Mouse (Mus musculus) ovary, postnatal 36 days (tissue): ENCODE results near the gene Ryk.
"Not testable (repeated sequence)": the region's sequence is repeated elsewhere in the genome, so short reads cannot be mapped to it uniquely, and the experiment has no call there.

Source experiments
- DNase-seq: peaks from one replicate; pipeline ENCODE4 v3.0.0; 2022; ENCODE audit warnings: low spot score, mixed read lengths

The Ryk gene

DNA sequence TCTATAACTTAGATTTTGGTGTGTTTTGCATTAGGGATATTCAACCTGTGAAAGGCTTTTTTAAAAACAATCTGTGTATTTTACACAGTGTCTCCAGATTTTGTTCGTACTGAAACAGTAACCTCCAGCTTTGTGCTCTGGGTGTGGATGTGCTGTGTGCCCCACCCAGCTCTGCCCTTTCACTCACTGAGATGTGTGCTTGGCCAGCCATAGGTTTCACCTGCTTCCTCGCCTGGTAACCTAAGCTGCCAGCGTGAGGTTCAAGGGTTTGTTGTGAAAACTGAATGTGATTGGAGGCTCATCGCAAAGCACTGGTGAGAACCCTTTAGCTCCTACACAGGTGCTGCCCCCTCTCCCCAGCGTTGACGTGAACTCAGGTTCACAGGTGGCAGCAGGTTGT, 70.2 kb downstream of the Ryk start:
- no peak for DNase-seq

DNA sequence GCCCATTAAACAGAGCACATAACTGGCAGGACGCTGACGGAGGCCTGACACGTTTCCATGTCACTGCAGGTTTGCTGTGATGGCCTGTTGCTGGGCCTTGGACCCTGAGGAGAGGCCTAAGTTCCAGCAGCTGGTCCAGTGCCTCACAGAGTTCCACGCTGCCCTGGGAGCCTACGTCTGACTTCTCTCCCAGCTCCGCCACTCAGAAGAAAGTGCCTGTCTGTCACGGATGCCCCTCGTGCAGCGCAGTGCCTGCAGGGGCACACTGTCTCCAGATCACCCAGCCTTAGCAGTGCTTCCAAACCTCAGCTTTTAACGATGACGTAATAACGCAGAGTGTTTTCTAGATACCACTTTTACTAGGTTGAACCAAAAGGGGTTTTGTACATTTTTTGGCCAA, 72.1 kb downstream of the Ryk start:
- no peak for DNase-seq

DNA sequence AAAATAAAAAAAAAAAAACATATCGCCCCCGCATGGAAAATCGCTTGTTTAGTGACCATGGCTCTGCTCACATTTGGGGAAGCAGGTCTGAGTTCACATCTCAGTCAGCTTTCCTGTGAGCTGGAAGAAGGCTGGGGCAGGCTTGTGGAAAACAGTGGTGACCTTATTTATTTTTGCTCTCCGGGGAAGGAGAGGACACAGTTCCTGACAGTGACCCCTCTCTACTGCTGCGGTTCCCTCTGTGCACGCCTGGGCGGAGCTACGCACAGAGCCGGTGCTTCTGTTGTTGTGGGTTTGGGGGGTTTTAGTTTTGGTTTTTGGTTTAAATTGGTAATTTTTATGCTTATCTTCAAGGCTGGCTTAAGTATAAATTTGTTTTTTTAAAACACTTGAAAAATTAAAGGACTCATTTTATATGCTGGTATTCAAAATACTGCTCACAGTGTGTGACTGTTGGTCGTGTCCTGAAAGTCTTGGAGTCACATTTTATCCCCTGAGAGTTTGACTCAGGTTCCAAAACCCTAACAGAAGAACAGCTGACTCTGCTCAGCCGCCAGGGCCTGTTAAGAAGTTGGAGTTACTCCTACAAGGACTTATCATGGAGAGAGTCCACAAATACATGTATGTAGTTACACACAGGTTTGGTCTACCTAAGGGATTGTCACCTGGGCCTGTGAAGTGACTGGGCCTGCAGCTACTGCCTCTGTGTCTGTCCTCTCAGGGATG, 73.0 kb downstream of the Ryk start:
- DNase-seq = no peak

DNA sequence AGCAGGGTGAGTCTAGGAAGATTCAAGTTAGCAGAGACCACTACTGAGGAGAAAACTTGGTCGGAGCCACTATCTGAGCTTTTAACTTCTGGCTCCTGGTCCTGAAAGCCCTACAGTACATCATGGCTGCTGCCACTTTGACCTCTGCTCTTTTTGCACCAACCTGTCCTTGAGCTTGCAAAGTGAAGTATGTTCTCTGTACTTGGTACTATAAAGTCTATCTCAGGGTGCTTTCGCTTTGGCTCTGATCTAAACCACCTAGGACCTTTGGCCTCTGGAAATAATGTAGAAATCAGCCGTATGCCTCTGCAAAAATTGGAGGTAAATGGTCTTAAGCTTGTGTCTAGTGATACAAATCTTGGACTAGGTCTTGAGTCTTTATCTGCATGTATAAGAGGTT, 76.8 kb downstream of the Ryk start:
- no peak for DNase-seq

DNA sequence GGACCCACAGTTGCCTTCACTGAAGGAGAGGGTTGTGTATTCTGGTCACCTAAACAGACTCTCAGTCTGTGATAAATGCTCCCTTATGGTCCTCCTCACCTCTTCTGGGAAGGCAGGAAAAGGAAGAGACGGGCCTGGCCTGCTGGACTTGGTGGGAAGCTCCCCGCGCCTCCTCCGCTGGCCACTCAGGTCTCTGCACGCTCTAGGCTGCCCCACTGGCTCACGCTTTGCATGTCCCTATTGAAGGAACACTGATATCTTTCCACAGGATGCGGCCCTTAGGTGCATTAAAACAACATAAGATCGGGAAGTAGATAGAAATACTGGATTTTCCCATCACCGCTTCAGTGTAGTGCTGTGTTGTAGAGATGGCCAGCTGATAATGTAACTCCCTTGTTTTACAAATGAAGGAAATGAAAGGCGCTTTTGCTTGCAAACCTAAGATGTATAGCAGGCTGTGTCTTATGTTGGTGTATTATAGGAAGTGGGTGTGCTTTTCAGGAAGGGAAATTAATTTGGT, 77.9 kb downstream of the Ryk start:
- DNase-seq = no peak

DNA sequence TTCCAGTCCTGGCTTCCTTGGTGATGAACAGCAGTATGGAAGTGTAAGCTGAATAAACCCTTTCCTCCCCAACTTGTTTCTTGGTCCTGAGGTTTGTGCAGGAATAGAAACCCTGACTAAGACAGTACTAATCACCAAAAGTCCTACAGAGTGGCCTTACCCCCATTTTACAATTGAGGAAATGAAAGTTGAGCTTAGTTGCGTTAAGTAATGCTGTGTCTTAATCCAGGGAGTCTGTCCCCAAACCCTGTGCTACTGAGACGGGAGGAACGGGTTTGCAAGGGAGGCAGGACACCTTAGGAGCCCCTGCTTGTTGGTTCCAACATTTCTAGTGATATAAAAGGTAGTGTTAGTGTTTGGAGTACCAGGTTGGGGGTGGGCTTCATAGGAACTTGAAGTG, 78.9 kb downstream of the Ryk start:
- not testable (repeated sequence) for DNase-seq

DNA sequence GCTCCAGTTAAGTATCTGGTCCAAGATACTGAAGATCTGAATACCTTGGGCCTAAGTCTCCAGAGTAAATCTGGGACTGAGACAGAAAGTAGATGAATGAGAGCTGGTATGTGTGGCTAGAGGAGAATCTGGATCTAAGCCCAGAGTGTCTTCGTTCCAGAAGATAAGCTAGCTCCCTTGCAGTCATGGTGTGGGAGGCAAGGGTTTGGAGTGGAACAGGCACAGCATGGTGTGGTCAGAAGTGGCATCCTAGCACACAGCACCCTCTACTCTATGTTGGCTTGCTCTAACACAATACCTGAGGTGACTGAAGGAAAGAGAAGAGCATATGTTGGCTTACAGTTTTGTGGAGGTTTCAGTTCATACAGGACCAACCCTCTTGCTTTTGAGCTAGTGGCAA, 79.9 kb downstream of the Ryk start:
- no peak for DNase-seq

DNA sequence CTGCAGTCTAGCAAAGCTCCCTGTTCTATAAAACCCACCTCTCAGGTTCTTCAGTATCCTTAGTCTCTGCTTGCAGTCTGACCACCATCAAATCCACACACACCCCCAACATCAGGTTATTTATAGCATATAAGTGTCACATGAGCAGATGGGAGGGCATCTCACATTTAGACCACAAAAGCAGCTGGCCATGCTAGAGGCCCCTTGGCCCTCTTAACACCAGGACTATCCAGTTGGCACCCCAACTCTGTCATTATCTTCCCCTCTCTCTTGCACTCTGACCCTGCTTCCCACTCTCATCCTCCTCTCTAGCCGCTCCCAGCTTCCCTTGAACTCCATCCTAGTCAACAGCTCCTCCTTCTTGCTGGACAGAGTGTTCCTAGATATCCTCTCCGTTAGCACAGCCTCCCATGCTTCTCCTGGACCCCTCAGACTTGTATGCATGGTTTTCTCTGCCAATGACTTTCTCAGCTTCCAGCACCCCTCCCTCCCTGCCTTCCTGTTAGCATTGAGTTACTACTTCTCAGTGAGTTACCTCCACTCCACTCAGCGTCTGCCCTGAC, 80.7 kb downstream of the Ryk start:
- DNase-seq = no peak

DNA sequence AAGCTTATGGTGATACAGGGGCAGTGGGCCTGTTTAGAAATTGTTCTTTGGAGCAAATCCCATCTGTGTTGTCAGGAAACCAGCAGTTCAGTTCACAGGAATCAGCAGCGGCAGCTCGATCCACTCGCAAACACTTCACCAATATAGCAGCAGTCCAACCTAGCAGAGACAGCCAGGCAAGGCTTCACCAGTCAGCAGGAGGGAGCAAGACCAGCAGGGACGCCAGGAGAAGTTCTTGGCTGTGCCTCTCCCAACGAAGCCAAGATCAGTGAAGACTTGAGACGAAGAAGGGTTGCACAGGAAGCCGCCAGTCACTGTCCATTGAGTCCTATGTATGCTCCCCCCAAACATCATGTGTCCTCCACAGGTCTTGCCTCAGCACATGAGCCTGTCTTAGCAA, 81.4 kb downstream of the Ryk start:
- no peak for DNase-seq

DNA sequence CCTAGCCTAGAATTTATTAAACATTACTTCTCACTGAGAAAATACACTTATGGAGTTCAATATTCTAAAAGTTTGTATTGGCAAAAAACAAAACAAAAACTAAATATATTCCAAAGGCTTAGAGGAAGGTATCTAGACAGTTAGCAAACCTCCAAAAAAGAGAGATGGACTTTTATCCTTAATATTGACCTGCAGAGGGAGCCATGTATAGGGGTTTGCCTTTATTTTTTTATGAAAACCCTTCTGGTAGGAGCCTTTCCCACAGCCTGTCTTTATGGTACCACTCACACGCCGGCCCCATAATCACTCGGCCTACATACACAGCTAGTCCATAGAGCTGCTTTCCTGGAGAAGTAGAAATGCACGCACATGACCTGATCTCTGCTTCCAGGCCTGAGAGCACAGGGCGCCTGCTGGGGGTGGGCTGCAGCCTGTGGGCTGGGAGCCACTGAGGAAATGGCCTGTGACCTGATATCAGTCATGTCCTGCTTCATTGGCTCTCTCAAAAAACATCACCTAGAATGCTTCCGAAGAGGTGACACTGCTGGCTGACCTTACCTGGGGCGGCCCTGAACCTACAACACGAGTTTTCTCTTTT, 82.9 kb downstream of the Ryk start:
- no peak for DNase-seq

DNA sequence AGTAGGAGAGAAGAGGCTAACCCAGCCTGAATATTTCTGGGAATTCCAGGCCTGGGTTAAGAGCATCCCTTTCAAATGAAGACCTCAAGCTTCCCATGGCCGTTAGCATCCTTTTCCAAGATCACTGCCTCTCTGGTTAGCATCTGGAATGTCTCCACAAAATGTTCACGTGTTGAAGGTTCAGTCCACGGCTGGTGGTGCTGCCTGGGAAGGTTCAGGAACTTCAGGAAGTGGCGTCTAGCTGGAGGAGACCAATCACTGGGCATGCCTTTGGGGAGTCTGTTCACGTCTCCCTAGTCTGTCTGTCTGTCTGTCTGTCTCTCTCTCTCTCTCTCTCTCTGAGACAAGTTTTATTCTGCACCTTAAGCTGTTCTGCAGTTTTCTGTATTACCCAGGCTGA, 84.8 kb downstream of the Ryk start:
- no peak for DNase-seq

DNA sequence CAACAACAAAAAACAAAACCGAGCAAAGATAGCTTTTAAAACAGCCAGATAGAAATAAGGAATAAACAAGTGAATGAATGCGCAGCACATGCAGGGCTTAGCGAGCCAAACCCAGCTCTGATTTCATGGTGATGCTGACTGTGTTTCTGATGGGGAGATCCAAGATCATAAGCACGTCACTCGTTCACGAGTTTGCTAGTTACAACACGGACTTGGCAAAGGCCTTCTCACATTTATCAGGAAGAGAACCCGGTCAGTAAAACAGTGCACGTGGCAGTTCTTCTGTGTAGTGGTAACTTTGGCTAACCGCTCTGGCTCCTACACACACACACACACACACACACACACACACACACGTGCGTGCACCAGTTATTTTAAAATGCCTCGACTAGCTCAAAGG, 87.1 kb downstream of the Ryk start:
- no peak for DNase-seq

DNA sequence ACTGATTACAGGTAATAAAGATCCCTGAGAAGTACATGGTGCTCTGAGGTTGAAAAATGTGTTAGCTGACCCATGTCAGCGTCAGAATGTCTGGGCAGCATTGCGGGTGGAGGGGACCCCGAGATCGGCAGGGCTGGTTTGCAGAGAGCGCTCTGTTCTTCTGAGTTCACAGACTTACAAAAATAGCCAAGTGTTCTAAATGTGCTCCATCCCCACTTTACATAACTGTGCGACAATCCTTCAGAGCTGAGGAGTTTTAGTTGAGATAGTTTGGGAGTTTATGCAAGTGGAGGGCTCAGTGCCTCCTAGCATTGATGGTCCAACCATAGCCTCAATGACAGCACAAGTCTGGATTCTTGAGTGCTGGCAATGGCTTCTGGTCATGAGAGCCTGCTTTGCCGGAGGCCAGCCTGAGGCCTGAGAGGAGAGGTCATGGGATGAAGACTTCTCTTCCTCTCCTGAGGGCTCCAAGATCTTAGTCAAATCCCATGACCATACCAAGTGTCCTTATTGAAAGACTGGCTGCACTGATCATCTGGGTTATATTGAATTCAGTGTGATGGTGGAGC, 88.2 kb downstream of the Ryk start:
- no peak for DNase-seq

DNA sequence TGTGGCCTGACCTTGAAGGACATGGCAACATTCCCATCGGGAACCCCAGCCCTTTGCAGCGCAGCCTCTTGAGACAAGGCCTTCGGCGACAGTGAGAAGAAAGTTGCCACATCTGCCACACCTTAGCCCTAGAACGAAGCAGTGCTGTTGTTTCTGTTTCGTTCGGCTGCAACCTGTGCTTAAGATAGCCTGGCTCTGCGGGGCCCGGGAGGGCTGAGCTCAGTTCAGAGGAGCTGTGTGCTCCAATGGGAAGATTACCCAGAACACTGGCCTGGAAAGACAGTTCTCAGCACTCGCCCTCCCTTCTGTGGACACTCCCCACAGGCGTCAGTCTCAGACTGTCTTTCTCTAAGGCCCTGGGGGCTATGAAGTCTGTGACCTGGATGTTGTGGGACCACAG, 89.1 kb downstream of the Ryk start:
- DNase-seq = no peak

DNA sequence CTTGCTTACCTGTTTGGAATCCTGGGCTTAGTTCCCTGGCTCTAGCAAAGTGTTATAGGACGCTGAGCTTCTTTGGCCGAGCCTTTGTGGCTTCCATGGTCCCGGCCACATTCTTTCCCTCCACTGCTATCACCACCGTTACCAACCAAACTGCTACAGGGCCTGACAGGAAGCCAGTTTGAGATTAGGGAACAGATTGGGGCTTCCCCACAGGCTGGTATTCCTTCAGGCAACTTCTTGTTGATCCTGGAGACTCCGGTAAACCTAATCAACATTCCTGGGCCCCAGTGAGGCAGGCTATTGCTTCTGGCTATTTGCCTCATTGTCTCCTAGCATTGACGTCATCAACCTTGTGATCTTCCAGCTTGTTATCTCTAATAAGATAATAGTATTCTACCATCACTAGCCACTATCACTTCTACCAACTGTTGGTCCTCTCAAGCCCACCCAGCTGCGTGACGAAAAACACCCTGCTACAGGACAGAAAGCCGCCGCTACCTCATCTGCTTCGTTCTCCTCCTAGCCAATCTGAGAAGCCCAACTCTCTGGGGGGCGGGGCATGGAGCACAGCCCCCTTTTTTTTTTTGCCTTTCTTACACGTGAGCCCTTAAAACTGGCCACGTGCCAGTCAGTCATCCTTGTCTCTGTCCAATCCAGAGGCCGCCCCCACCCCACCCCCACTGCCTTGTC, 90.1 kb downstream of the Ryk start:
- no peak for DNase-seq

DNA sequence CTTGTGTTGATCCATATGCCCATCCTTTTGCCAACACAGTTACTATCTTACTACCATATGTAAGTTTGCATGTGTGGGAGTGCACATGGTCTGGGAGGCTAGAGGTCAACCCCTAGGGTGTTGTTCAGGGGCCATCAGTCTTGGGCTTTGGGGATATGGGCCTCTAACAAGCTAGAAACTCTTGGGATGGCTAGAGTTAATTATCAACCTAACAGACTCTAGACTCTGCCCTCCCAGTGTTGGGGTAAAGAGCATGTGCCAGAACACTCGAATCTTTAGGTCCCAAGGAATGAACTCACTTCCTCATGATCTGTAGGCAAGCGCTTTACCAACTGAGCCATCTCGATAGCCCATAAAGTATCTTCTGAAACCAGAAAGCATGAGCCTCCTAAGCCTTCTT, 91.4 kb downstream of the Ryk start:
- no peak for DNase-seq

DNA sequence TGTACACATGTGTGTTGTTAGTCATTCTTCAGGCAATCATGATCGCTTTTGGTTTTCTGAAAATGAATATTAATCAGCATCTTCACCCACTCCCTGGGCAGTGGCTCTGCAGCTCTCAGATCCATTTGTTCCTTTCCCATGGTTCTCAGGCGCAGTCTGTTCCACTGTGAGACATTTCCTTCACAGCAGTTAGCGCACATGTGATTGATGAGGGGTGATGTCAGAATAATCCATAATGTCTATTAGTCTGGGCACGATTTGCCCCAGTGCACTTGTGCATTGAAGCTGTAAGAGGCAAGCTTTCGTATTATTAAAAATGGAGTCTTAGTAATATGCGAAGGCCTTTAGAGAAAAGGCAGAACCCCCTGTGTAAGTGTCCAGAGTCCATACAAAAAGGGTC, 95.1 kb downstream of the Ryk start:
- no peak for DNase-seq

DNA sequence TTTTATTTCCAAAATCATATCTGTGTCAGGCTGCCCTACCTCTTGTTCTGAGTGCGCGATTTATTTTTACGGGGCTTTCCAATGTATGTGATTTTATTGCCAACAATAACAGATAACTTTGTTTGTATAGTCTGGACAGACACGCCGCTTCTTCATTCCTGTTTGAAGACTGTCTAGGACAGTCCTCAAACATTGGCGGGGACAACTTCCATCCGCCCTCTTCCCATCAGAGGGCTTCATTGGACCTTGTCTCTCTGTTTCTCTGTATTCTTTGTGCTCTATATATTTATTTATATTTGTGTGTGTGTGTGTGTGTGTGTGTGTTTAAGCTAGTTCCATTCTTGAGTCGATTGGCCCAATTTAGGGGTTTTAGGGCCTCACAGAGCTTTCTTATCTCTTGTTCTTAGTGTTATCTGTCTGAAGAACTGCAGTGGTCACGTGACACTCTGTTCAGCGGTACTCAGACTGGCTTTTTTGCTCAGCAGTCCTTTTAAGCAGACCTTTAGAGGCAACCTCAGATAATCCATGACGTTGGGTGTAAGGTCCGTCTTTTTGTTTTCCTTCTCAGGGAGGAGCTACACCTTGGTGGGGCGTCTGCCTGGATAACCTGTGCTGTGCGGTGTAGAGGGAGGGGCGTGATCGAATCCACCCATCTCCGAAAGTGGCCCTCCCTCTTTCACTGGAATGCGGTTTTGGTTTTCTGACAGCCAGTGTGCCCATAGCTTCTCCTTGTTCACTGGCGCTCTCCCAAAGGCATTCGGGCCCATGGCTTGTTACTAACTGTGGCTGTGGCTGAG, 99.4 kb downstream of the Ryk start:
- DNase-seq = no peak

DNA sequence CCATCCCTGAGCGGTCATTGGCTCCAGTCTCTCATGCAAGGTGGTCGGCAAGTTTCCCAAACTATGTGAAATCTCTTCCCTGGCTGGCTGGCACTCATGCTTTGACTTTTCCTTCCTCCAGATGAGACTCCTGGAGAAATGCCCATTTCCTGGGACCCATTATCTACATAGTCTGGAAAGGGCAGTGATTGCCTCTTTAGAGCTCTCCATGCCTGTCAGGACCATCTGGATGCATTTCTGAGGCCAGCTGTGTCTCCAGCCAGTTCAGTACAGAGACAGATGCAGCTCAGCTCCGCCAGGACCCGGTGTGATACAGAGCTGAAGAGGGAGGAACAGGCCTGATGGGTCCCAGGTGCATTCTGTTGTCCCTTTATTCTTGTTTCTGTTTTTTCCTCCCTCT, 107.5 kb downstream of the Ryk start:
- DNase-seq = no peak

DNA sequence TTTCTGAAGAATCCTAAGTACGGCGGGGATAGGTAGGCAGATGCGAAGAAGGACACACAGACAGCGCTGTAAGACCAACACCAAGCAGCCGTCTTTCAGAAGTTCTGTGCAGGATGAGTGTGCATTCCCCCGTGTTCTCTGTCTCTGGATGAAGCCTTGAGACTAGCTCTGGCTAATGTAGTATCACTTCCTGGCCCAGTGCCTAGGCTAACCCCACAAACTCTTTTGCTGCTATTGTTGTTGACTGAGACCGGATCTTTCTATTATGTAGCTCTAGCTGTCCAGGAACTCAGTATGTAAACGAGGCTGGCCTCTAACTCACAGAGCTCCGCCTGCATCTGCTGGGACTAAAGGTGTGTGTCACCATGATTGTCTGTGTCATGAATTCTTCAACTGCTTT, 110.2 kb downstream of the Ryk start:
- DNase-seq = no peak

DNA sequence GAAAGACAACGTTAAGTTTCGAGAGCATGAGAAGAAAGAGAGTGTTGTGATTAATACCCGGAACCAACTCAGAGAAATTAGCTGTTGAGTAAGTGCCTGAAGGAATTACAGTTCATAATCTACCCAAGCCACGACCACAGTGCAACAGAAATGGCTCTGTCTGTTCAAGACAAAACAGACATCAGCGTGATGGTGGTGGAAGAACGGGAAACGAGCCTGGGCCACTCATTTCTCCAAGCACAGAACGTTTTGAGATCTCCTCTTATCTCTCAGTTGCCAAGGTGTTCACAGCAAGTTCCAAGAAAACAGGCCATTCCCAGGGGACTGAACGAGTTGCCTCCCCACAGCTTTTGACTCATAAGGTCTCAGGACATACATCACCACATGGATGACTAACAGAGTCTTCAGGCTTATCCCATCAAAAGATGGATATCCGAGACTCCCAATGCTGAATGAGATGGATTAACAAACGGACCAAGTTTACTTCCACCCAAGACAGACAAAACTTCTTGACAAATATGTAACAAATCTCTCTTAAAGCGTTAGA, 111.8 kb downstream of the Ryk start:
- DNase-seq = no peak

DNA sequence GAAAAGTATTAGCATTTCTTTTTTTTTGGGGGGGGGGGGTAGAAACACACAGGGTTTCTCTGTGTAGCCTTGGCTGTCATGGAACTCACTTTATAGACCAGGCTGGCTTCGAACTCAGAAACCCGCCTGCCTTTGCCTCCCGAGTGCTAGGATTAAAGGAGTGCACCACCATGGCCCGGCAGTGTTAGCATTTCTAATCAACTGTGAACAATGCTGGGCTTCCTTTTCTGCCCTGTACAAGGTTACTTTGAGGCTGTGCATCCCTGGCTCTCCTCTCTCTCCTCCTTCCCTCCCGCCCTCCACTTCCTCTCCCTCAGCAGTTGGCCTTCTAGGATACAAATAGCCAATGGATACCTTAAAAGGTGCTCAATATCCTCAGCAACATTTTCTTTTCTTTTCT, 114.0 kb downstream of the Ryk start:
- DNase-seq = no peak
